Mouse (Mus musculus) spleen, postnatal 14 days (tissue): ENCODE measurements around the gene Mark3.

ENCODE experiments used
- DNase-seq, 2 experiments: peaks; one replicate each; pipeline ENCODE4 v3.0.0; 2021 to 2022; ENCODE audit warnings: low spot score in 2 of 2

Mark3 gene

DNA sequence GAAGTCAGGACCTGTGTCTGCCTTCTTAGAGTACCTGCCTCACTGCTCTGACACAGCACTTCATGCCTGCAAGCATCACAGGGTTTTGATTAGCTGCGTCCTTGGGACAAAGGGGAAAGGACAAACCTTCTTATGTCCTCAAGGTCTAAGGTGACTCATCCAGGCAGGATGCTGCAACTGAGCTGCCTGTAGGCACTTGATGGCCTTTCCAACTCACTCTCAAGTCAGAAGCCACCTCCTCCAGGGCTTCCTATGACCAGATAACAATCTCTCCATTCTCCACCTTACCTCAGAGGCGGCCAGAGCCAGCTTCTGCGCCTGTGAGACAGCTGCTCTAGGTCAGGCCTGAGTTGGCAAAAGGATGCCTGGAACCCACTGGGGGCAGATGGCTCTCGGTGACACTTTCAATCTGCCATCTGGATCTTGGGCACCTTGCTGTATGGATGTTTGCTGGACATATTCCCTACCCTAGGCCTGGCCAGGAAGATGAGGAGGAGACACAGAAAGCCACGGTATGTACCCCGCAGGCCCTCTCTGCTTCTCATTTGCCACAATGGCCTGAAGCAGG, 124.1 kb downstream of the Mark3 start:
- no peak for DNase-seq

DNA sequence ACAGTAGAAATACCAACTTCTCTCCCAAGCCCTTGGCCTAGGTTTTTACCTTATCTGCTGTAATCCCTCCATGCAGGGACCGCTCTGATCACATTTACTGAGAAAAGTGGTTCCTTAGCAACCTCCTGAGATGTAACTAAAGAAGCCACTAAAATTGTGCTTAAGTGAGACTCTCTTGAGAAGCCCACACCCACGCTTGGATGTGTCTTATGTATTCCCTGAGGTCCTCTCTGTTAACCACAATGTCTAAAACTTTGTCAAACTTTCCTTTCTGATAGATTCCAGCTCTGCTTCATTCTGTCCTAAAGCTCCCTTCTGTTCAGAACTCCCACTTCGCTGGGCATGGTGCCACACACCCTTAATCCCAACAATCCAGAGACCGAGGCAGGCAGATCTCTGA, 125.2 kb downstream of the Mark3 start:
- DNase-seq, result no peak

DNA sequence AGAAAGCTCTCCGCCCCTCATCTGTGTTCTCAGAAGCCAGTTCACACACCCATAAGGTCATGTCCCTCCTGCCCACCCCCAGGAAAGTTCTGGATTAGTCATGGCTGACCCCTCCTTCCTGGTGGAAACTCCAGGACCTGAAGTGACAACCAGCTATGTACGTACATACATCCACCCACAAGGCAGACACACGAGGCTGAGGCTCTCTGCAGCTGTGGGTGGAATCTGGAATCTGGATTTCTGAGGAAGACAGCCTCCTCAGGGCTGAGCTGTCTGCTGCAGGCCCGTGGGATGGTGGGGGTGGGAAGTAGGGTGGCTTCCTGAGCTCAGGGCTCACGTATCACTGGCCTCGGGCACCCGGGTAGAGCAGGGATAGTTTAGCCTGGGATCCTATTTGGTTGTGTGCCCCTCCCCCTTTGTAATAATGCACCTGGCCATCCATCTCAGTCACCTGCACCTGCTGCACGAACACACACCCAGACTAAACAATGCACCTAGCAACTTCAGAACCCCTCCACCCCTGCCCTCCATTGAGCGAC, 126.7 kb downstream of the Mark3 start:
- no peak for DNase-seq

DNA sequence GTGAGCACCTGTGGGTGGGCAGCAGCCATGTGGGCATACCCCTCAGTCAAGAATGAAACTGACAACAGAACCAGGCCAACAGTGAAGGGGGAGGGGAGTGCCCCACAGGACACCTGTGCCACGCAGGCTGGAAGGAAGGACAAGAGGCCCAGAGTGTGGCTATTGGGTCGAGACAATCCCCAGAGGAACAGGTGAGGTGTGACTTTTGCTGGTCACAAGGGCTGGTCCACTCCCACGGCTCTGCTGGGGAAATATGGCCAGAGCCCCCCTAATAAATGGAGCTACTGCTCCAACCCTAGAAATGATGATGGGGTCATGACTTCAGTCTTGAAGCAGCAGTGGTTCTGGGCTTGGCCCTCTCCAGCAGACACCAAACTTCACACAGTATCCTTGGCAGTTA, 129.0 kb downstream of the Mark3 start:
- DNase-seq, result no peak

DNA sequence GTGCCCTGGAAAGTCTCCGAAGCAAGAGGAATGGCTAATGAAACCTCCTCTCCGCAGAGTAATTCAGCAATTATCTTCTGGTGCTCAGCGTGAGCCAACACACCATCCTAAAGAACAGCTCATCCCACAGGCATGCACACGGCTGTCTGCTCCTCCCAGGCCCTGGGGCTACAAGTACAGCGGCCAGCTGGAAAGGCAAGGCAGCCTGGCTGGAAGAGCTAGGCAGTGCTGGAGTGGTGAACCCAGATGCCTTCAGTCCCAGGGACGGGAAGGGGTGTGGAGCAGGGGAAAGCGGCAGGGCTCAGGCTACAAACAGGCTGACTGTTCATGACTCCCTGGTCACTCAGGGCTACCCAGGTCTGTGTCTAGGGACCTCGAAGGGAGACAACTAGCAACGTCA, 130.3 kb downstream of the Mark3 start:
- no peak for DNase-seq

DNA sequence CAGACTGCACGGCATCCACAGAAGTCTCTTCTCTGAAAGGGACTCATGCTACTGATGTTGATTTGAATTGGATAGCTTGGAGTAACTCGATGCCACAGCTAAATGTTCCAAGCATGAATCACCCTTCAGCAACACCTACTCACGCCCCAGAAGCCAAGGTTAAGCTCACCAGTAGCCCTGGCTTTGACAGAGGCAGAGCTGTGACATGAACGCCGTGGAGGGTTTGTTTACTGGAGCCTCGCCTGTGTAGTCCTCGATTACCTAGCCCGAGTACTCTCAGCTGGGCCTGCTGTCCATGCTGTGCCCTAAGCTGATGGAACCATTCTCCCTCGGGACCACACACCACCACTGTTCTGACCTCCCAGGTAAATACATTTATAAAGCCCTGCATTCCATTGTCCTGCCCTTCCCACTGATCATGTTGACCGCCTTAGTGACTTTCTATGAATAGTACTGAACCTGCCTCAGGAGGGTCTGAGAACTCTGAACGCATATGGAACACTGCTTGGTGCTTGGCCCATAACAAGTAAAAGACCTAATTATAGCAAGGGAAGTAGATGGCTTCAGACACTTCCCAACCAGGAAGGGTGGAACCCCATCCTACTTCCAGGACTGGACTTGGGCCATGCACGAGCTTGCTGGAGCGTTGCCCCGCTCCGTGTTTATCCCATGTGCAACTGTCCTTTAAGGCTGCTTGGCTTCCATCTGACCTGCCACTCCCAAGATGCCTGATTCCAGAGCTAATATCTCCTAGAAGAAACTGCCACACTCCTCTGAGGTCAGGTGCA, 131.1 kb downstream of the Mark3 start:
- DNase-seq, result no peak
